Mouse (Mus musculus) lung, postnatal 0 days (tissue): ENCODE data around the gene Cdc73.

ENCODE experiments used
- CTCF ChIP-seq: IDR thresholded peaks from 2 replicates; pipeline ENCODE4 v1.5.1; 2016; ENCODE audit warnings: antibody characterized with exemption, mild to moderate bottlenecking
- EP300 ChIP-seq: IDR thresholded peaks from 2 replicates; pipeline ENCODE4 v1.6.1; 2016; ENCODE audit warnings: antibody characterized with exemption, mild to moderate bottlenecking, control low read depth

- TF ChIP-seq EP300 (no peak), CTCF (peak; percentile 74)
Observed at GRCm38 (mm10) chr1:143644221-143644620, 58.5 kb downstream of the Cdc73 start.
